Mouse (Mus musculus) adipose tissue, adult 10 weeks (tissue): ENCODE results near the gene Pabpc4. TPM values are rescaled to one million over a fixed set of nuclear protein-coding genes. Genes with fewer than 3 reads are reported as not detected.

Experiments
- polyA plus RNA-seq: library from polyadenylated mRNA; stranded (reverse); fragments of 350-450 nt; fragmentation: Illumina TruSeq; extraction: RNeasy Lipid Tissue Mini Kit (QIAGEN cat#74804); gene quantifications from one replicate; pipeline ENCODE4 v1.2.3, GENCODE M21; 2014; ENCODE audit warnings: low read depth, low replicate concordance

Gene Pabpc4
- polyA plus RNA-seq, result 36.7 TPM

DNA sequence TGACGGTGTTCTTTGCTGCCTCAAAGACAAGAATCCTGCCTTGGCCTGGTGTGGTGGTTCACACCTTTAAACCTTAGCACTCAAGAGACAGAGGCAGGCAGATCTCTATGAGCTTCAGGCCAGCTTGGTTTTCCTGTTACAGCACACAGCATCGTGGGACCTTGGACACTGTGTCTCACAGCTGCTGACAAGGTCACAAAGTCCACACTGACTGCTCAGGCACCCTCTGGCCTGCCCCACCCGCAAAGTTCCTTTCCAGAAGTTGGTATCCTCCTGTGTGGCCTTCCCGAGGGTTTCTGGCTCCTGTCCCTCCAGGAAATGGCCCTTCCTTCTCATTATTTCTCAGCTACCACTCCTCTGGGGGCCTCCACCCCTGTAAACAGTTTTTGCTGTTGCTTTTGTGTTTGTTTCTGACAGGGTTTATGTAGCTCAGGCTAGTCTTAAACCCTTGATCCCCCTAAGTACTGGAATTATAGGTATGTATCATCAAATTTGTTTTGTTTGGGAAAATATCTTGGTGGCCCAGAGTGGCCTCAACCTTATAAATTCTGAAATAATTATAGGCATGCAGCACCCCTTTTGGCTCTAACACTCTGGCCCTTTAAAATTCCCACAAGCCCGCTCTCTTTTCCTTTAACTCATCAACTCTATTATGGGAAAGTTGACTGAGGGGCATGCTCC, at the start of gene Pabpc4:
Gene Pabpc4, plus strand, starts transcription at position 631 of the 681 bp plus-strand sequence.

DNA sequence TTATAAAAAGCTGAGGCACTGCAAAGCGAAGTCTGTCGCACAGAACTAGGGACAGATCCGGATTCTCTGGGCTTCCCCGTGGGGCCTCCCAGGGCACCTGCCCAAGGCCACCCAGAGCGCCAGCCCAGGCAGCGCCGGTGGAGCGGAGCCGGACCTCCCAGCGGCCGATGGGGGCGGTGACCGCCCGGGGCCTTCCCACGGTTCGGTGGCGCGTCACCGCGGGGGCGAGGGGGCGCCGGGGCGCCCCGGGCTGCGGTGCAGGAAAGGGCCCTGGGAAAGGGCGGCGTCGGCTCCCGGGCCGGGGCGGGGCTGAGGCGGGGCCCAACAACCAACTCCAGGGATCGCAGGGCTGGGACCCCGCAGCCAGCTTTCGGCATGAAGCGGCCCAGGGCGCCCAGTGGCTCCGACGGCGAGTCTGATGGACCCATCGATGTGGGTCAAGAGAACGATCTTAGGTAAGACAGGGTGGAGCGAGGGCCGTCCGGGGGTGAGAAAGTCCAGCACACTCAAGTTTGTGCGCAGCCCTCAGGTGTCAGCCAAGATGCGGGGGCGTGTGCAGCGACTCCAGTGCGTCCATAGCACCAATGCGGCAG, 28.6 kb upstream of the Pabpc4 start, which contains the start of gene Heyl:
Gene Heyl, plus strand, starts transcription at position 65 of the 593 bp plus-strand sequence.

DNA sequence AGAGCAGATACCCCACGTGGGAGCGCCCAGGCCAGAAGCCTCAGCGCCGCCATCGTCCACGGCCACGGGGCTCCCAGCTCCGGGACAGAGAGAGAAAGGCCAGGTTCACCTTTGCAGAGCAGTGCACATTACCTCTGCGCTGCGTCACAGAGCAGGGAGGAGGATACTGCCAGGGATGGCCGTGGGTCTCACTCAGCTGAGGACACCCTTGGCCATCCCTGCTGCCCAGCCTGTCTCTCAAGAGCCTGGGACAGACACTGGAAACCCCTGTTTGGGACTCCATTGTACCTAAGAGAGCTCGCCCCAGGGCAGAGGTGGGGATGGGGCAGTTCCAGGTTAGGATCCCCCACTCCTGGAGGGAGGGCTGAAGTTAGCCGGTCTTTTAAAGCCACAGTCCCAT, 61.4 kb downstream of the Pabpc4 start, which contains the start of gene Oxct2a:
Gene Oxct2a, minus strand, starts transcription at position 101 of the 400 bp plus-strand sequence.

DNA sequence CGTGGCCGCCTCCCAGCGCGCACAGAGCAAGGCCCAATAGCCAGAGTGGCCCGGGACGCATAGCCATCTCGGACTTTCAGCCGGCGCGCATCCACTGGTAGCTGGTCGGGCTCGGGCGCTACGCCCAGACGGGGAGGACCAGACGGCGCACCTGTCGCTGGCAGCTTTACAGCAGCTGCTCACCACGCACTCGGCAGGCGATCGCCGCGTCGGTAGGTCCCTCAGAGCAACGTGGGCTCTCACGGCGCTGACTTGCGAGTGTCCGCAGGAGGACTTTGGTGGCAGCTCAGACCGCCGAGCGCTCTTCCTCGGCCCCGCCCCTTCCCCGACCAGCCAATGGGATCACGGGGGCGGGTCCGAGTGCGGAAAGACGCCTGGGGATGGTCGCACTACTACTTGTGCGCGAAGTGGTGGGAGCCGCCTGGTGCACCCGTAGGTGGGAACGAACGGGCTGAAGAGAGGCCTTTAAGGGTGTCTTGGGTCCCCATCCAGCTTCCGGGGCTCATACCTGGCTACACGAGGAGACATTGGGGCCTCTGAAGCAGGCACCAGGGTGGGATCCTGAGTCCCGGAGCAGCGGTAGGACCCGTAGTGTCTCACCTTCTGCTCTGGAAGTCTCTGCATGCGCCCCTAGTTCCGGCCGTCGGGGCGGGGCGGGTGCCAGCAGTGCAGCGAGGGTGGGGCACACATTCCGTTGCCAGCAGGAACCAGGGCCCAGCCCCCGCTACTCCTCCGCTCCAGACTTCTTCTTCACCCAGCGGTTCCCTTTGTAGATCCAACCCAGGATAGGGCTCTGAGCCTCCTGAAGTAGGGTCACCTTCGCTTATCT, 80.7 kb downstream of the Pabpc4 start, which contains the start of gene Bmp8a:
Gene Bmp8a, minus strand, starts transcription at position 611 of the 829 bp plus-strand sequence.

Other genes with a start within 250 kb of the Pabpc4 start
- gene Trit1, start 245.8 kb upstream of the Pabpc4 start, polyA plus RNA-seq, result 19.4 TPM
- 0.15 TPM for gene Bmp8b, start 157.2 kb upstream of the Pabpc4 start, polyA plus RNA-seq
- gene Oxct2b, start 146.1 kb upstream of the Pabpc4 start, polyA plus RNA-seq, result 5.8 TPM
- gene Ppie, start 122.4 kb upstream of the Pabpc4 start, polyA plus RNA-seq, result 22.7 TPM
- gene Hpcal4, start 79.1 kb upstream of the Pabpc4 start, polyA plus RNA-seq, result 0.50 TPM
- 0.35 TPM for gene Nt5c1a, start 60.8 kb upstream of the Pabpc4 start, polyA plus RNA-seq
- gene Heyl, start 28.8 kb upstream of the Pabpc4 start, polyA plus RNA-seq, result 7.4 TPM
- 5.1 TPM for gene Oxct2a, start 61.3 kb downstream of the Pabpc4 start, polyA plus RNA-seq
- 2.2 TPM for gene Bmp8a, start 80.9 kb downstream of the Pabpc4 start, polyA plus RNA-seq